Mouse (Mus musculus): ENCODE results near the gene Rhebl1.
"Not testable (repeated sequence)": the region's sequence is repeated elsewhere in the genome, so short reads cannot be mapped to it uniquely, and the experiment has no call there.

Gene Rhebl1

DNA sequence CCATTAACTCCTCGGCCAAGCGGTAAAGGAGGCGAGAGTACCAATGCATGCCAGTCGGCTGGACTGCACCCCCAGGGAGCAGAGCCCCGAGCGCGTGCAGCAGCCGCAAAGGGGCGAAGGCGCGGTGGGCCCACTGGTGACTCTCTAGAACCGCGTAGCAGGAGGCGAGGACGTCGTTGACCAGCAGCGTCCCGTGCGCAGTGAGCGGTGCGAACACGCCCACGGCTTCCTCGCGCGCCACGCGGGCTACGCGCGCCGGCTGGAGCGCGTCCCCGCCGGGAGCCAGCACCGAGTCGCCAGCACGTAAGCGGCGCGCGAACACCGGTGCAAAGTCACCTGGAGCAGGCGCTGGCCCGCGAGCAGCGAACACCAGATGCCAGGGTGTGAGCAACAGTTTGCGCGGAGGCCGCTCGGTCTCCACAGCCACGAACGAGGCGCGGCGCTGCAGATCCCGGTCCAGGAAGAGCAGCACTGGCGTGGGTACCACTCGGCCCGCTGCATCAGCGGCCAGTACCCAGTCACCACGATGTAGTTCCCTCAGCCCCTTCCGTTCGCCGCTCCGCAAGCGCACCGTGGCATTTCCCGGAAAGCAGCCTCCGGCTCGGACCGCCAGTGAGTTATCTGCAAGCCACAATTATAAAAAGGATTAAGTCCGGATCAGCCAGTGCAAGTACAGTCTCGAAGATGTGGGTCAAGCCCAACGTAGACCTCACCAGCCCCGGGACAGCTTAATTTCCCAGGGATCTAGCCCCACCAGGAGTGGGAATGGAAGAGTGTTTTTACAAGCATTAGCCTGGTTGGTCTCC lies at the start of gene Rhebl1:
Gene Rhebl1, minus strand, starts transcription at position 601 of the 806 bp plus-strand sequence.
- DNase-seq (ENCODE audit: low read depth): peak; percentile 57

GRCm38 (mm10) chr15:98943133-98943532 lies 48.8 kb upstream of the Rhebl1 start:
- DNase-seq (ENCODE audit: low read depth): no peak

GRCm38 (mm10) chr15:98942081-98942480 lies 47.7 kb upstream of the Rhebl1 start:
- no peak for DNase-seq (ENCODE audit: low read depth)

- DNase-seq (ENCODE audit: low read depth): no peak
These were observed 47.2 kb upstream of the Rhebl1 start for GRCm38 (mm10) chr15:98941539-98941938.

DNA sequence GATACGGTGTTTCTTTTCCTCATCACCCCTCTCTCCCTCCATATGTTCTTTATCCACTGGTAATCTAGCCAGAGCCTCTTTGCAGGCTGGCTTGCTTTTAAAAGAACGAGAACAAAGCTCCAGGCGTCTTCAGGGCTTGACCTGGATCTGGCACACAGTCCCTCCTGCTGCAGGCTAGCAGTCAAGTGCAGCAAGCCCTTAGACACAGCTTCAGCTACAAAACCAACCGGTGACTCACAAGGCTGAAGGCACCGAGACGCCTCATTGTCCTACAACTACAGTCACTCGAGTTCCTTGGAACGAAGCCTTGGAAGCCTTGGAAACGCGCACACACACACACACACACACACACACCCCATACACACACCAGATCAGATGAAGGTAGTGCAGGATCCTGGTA lies 46.5 kb upstream of the Rhebl1 start:
- DNase-seq (ENCODE audit: low read depth): no peak

DNA sequence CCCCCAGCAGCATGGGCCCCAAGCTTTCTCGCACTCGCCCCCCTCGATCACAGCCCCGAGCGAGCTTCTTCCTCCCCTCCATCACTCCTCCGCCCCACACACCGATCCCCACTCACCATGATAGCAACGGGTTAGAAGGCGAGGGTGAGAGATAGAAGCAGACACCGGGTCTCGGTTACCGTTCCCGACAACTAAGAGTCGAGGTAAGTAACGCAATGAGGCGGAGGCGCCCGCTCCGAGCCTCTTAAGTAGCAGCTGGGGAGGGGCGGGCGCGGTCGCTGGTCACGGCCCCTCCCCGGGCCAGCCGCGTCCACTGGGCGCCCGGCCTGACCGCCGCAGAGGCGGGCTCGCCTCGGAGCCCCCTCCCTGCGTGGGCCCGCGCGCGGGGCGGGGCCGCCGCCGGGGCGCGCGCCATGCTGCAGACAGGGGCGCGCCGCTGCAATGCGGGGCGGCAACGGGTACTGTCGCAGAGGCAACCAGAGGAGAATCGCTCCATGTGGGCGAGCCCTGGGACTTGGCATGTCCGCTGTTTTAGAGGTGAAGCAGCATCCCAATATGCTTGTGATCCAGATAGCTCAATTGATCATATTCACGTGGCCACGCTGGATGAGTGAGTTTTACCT lies 40.0 kb upstream of the Rhebl1 start, which contains the start of gene Tuba1b:
Gene Tuba1b, minus strand, starts transcription at position 349 of the 623 bp plus-strand sequence.
- peak; percentile 88 for DNase-seq (ENCODE audit: low read depth)

- peak; percentile 95 for DNase-seq (ENCODE audit: low read depth)
These were observed 39.5 kb upstream of the Rhebl1 start for GRCm38 (mm10) chr15:98933833-98934216.

DNA sequence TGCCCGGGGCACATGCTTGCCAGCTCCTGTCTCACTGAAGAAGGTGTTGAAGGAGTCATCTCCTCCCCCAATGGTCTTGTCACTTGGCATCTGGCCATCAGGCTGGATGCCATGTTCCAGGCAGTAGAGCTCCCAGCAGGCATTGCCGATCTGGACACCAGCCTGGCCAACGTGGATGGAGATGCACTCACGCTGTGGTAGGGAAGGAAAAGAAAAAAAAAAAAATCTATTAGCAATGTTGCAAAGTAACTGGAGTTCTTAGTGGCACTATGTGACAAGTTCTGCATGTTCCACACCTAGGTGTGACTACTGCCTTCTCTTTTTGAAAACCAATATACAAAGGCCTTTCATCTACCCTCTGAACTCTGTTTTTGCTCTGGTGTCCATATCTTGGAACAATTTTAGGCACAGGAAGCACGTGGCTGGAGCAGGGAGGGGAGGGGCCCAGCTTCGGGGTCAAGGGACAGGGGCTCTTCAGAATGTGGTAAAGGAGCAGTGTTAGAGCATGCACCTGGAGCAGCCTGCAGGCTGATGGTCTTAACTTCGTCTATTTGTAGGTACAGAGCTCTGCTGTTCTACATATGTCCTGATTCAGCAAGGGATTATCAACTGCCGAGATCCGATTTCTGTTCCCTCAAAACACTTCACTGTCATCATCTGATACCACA lies 38.8 kb upstream of the Rhebl1 start:
- DNase-seq (ENCODE audit: low read depth): not testable (repeated sequence)

- DNase-seq (ENCODE audit: low read depth): no peak
These were observed 36.7 kb upstream of the Rhebl1 start for GRCm38 (mm10) chr15:98930998-98931397.

DNA sequence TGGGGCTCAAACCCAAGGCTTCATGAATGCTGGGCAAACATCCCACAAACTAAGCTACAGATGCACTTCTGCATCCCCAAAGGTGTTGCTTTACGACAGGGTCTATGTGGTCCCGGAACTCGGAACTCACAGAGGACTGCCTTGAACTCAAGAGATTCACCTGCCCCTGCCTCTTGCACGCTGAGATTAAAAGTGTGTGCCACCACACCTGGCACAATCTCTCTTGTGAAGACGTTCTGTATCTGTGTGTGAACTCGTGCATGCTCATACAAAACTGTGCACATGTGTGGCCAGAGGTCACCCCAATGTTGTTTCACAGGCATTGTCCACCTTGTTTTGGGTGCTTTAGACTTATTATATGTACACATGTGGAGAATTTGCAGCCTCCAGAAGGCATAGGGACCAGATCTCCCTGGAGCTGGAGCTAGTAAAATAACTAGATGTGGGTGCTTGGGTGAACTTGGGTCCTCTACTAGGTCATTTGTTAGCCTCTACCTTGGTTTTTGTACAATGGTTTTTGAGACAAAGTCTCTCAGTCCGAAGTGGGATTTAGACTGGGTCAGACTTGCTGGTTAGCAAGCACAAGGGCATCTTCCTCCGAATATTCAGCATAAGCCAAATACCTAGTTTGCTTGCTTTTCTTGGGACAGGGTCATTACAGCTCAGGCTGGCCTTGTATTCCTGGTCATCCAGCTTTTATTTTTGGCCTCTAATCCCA lies 35.8 kb upstream of the Rhebl1 start:
- no peak for DNase-seq (ENCODE audit: low read depth)

DNA sequence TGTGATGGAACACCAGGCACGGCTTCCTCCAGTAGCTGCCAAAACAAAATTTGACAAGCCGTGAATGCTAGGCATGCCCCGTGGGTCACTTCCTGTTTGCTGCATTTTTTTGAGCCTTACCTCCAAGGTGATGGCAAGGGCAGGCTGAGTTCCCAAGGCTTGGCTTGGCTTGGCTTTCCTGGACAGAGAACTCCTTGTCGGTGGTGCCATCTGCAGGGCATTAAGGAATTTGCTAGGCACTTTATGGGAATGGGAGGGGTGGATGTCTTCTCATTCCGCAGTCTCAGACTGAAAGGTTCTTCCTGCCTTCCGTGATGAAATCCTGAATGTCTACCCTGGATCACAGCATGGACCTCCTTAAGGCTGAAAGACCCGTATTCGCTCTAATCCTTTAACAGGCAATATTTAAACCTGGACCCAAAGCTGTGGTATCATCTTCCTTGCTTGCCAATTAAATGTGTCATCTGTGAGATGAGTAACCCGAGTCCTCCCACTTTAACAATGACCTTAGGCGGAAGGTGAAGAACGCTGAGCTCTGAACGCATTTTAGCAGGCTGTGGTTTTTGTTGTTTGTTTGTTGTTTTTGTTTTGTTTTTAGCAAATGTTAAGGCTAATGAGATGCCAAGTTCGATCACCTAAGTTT lies 34.4 kb upstream of the Rhebl1 start:
- peak; percentile 51 for DNase-seq (ENCODE audit: low read depth)

GRCm38 (mm10) chr15:98927566-98927965 lies 33.2 kb upstream of the Rhebl1 start:
- peak; percentile 64 for DNase-seq (ENCODE audit: low read depth)

- no peak for DNase-seq (ENCODE audit: low read depth)
These were observed 30.3 kb upstream of the Rhebl1 start for GRCm38 (mm10) chr15:98924682-98925081.

DNA sequence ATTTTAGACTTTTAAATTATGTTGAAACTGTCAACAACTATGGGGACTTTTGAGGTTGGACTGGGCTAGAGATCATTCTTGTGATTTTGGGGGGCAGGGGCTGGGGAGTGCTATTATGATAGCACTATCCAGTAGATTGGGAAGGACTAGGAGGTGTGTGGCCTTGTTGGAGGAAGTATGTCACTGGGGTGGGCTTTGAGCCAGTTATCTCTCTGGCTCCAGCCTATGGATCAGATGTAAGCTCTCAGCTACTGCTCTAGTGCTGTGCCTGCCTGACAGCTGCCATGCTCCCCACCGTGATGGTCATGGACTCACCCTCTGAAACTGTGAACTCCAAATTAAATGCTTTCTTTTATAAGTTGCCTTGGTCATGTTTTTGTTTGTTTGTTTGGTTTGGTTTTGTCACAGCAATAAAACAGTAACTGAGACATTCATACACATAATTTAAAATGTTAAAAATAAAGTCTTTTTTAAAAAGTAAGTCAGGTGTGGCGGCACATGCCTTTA lies 28.7 kb upstream of the Rhebl1 start:
- DNase-seq (ENCODE audit: low read depth): no peak

GRCm38 (mm10) chr15:98922581-98922980 lies 28.2 kb upstream of the Rhebl1 start:
- no peak for DNase-seq (ENCODE audit: low read depth)

- DNase-seq (ENCODE audit: low read depth): no peak
These were observed 27.2 kb upstream of the Rhebl1 start for GRCm38 (mm10) chr15:98921510-98921909.

DNA sequence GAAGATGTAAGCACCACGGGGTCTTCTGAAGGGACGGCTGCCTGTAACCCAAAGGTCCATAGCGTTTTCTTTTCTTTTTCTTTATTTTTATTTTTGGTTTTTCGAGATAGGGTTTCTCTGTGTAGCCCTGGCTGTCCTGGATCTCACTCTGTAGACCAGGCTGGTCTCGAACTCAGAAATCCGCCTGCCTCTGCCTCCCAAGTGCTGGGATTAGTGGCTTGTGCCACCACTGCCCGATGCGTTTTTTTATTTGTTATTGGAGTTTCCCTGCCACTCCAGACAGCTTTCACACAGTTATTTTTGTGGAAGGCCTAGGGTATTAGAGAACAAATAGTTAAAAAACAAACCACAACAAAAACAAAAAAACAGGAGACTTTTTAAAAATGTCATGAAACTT lies 24.2 kb upstream of the Rhebl1 start:
- DNase-seq (ENCODE audit: low read depth): not testable (repeated sequence)

GRCm38 (mm10) chr15:98917538-98918498 lies 23.5 kb upstream of the Rhebl1 start, which contains the start of gene Lmbr1l:
Lmbr1l (minus strand) TSS chr15:98918231.
- DNase-seq (ENCODE audit: low read depth): peak; percentile 99

- DNase-seq (ENCODE audit: low read depth): no peak
These were observed 22.8 kb upstream of the Rhebl1 start for GRCm38 (mm10) chr15:98917091-98917490.

- no peak for DNase-seq (ENCODE audit: low read depth)
These were observed 21.7 kb upstream of the Rhebl1 start for GRCm38 (mm10) chr15:98916016-98916415.
